Mouse (Mus musculus) neural tube, embryonic 15.5 days (tissue): ENCODE results near the gene Slc6a12. TPM values are rescaled to one million over a fixed set of nuclear protein-coding genes. Genes with fewer than 3 reads are reported as not detected.

ENCODE experiments used
- microRNA-seq: library from miRNA; unstranded; fragments of <30 nt; microRNA quantifications from one replicate; pipeline ENCODE4, GENCODE M21; 2017
- polyA plus RNA-seq: library from polyadenylated mRNA; unstranded; fragments of >200 nt; fragmentation: Nextera tagmentation; extraction: Ambion mirVana; gene quantifications from 2 replicates; pipeline ENCODE4 v1.2.1, GENCODE M21; 2015

Gene Slc6a12
- polyA plus RNA-seq, 1 experiment from 2014 or later, result 0.70 TPM

Small RNA genes lying within 50 kb of the gene (microRNA-seq; reads per million reads assigned to microRNA genes)
- not detected for gene Gm24855

Other genes with a start within 250 kb of the Slc6a12 start
- gene Mical3, start 212.1 kb upstream of the Slc6a12 start, polyA plus RNA-seq, result 30.3 and 35.2 TPM in 2 replicates
- gene Pex26, start 159.4 kb upstream of the Slc6a12 start, polyA plus RNA-seq, result 14.3 and 15.0 TPM in 2 replicates
- 1.5 and 2.5 TPM in 2 replicates for gene Tuba8, start 132.4 kb upstream of the Slc6a12 start, polyA plus RNA-seq
- 1.9 and 6.4 TPM in 2 replicates for gene Usp18, start 97.2 kb upstream of the Slc6a12 start, polyA plus RNA-seq
- gene Slc6a13, start 42.8 kb upstream of the Slc6a12 start, polyA plus RNA-seq, result 34.4 and 41.0 TPM in 2 replicates
- 14.6 and 18.7 TPM in 2 replicates for gene Iqsec3, start 130.6 kb downstream of the Slc6a12 start, polyA plus RNA-seq